In genomic region chr2:119323866-119324575, GRCm38 (mm10) we compare ENCODE assay signal across 8 mouse cellular contexts. TPM values are rescaled to one million over a fixed set of nuclear protein-coding genes. Genes with fewer than 3 reads are reported as not detected.
A peak's percentile ranks its signal among the peaks of the same experiment; 100 is the strongest.
DNase-seq lines count a peak whose midpoint lies in the region; ATAC-seq lines count a peak whose summit lies in the region.

No protein-coding gene starts in this region.

- no peaks in the 10 kb centered on the region for H3K9me3 ChIP-seq in lung, embryonic 15.5 days
- H3K9me3 ChIP-seq in liver, embryonic 11.5 days (ENCODE audit: control insufficient read depth, low read length) = no peaks in the 10 kb centered on the region

- intact Hi-C loops in gastrocnemius, postnatal 36 days (cut with DNase I) = no loop called here
- intact Hi-C loops in left cerebral cortex, postnatal 4 days (cut with DNase I) = no loop called here

- no peaks in the 10 kb centered on the region for H3K36me3 ChIP-seq in lung, embryonic 15.5 days
- H3K36me3 ChIP-seq in liver, embryonic 11.5 days (ENCODE audit: control insufficient read depth, insufficient read depth, low read length) = no peaks in the 10 kb centered on the region
- H3K36me3 ChIP-seq in splenic B cell, adult 2 months (ENCODE audit: control insufficient read depth, insufficient read depth, low read length, poor library complexity, severe bottlenecking) = no peaks in the 10 kb centered on the region

- no peak for ATAC-seq in lung, embryonic 15.5 days (ENCODE audit: borderline replicate concordance, extremely low read depth, low FRiP score, low TSS enrichment)
- ATAC-seq in granulocyte monocyte progenitor cell, adult 5-6 weeks (replicated peaks; ENCODE audit: poor library complexity, severe bottlenecking) = peak; percentile 58
- no peak for ATAC-seq in liver, embryonic 11.5 days (replicated peaks; ENCODE audit: low FRiP score)
- no peak for ATAC-seq in frontal cortex, adult (ENCODE audit: low TSS enrichment)

- peaks cover 84% of the 10 kb centered on the region for H3K27me3 ChIP-seq in lung, embryonic 15.5 days
- peaks cover 83% of the 10 kb centered on the region for H3K27me3 ChIP-seq in liver, embryonic 11.5 days (replicated peaks; ENCODE audit: control insufficient read depth, insufficient read depth, low read length)
- H3K27me3 ChIP-seq in splenic B cell, adult 2 months (ENCODE audit: control insufficient read depth, insufficient read depth, low read length, poor library complexity, severe bottlenecking) = 0 out of 2 replicates have a peak, but pooled peaks cover 1% of the 10 kb centered on the region

- 9% methylated on average over 32 of the region's 32 CpGs for WGBS in lung, embryonic 15.5 days
- 10% methylated on average over 32 of the region's 32 CpGs for WGBS in liver, embryonic 11.5 days

- peaks cover 79% of the 10 kb centered on the region for H3K4me1 ChIP-seq in lung, embryonic 15.5 days
- peaks cover 66% of the 10 kb centered on the region for H3K4me1 ChIP-seq in liver, embryonic 11.5 days (replicated peaks; ENCODE audit: control insufficient read depth, insufficient read depth, low read length)

- peak overlapping the region; percentile 93 for H3K4me2 ChIP-seq in lung, embryonic 15.5 days
- peak overlapping the region; percentile 88 for H3K4me2 ChIP-seq in liver, embryonic 11.5 days

- H3K4me3 ChIP-seq in lung, embryonic 15.5 days = peak overlapping the region; percentile 54
- H3K4me3 ChIP-seq in liver, embryonic 11.5 days (ENCODE audit: low read depth, low read length) = peak overlapping the region; percentile 59

- no peak overlapping the region for H3K27ac ChIP-seq in lung, embryonic 15.5 days
- H3K27ac ChIP-seq in liver, embryonic 11.5 days (ENCODE audit: low read depth, low read length) = no peak overlapping the region

- H3K9ac ChIP-seq in lung, embryonic 15.5 days = no peak overlapping the region
- H3K9ac ChIP-seq in liver, embryonic 11.5 days (ENCODE audit: low read depth, low read length) = no peak overlapping the region

- DNase-seq in lung, postnatal 25 days (ENCODE audit: low spot score) = no peak
- DNase-seq in liver, embryonic 11.5 days (ENCODE audit: low spot score) = peak; percentile 43
- peak; percentile 70 for DNase-seq in splenic B cell, adult 2 months (ENCODE audit: low read depth, low spot score)
- DNase-seq in gastrocnemius, postnatal 36 days = no peak
- DNase-seq in left cerebral cortex, postnatal 4 days = no peak

RNA-seq across cellular contexts. Expression of gene Dll4, which starts 1.6 kb away (rescaled TPM):
- polyA plus RNA-seq in lung, embryonic 15.5 days (2015; fragmentation: Nextera tagmentation; extraction: Ambion mirVana) = 13.6 and 14.7 TPM in 2 replicates
- not detected in 2 replicates for total RNA-seq in granulocyte monocyte progenitor cell, adult 5-6 weeks (2014; fragmentation: Nextera tagmentation)
- not detected in 2 replicates for total RNA-seq in granulocyte monocyte progenitor cell, adult 5-6 weeks (2017)
- 5.3 and 5.9 TPM in 2 replicates for polyA plus RNA-seq in liver, embryonic 11.5 days (2014; fragmentation: Nextera tagmentation; extraction: Ambion mirVana)
- total RNA-seq in gastrocnemius, postnatal 36 days (2021) = 1 to 10 TPM; 5.1 to 5.5 TPM
- 1 to 10 TPM; 5.3 to 6.8 TPM for total RNA-seq in left cerebral cortex, postnatal 4 days (2021)

RNA-seq across cellular contexts. Expression of gene Chac1, which starts 27.0 kb away (rescaled TPM):
- 0.59 and 1.1 TPM in 2 replicates for polyA plus RNA-seq in lung, embryonic 15.5 days (2015; fragmentation: Nextera tagmentation; extraction: Ambion mirVana)
- total RNA-seq in granulocyte monocyte progenitor cell, adult 5-6 weeks (2014; fragmentation: Nextera tagmentation) = not detected in 2 replicates
- total RNA-seq in granulocyte monocyte progenitor cell, adult 5-6 weeks (2017) = not detected in 2 replicates
- 2.9 and 3.2 TPM in 2 replicates for polyA plus RNA-seq in liver, embryonic 11.5 days (2014; fragmentation: Nextera tagmentation; extraction: Ambion mirVana)
- 10 to 100 TPM; 40.1 to 82.4 TPM for total RNA-seq in gastrocnemius, postnatal 36 days (2021)
- total RNA-seq in left cerebral cortex, postnatal 4 days (2021) = 1 to 10 TPM; 6.7 to 7.7 TPM

RNA-seq across cellular contexts. Expression of gene Vps18, which starts 35.5 kb away (rescaled TPM):
- 18.3 and 19.1 TPM in 2 replicates for polyA plus RNA-seq in lung, embryonic 15.5 days (2015; fragmentation: Nextera tagmentation; extraction: Ambion mirVana)
- total RNA-seq in granulocyte monocyte progenitor cell, adult 5-6 weeks (2014; fragmentation: Nextera tagmentation) = 11.3 and 14.8 TPM in 2 replicates
- total RNA-seq in granulocyte monocyte progenitor cell, adult 5-6 weeks (2017) = 17.2 and 21.1 TPM in 2 replicates
- polyA plus RNA-seq in liver, embryonic 11.5 days (2014; fragmentation: Nextera tagmentation; extraction: Ambion mirVana) = 13.4 and 14.0 TPM in 2 replicates
- total RNA-seq in gastrocnemius, postnatal 36 days (2021) = 1 to 10 TPM; 9.0 to 9.2 TPM
- 10 to 100 TPM; 29.3 to 31.3 TPM for total RNA-seq in left cerebral cortex, postnatal 4 days (2021)

RNA-seq across cellular contexts. Expression of gene Rhov, which starts 52.9 kb away (rescaled TPM):
- 1.3 and 1.6 TPM in 2 replicates for polyA plus RNA-seq in lung, embryonic 15.5 days (2015; fragmentation: Nextera tagmentation; extraction: Ambion mirVana)
- total RNA-seq in granulocyte monocyte progenitor cell, adult 5-6 weeks (2014; fragmentation: Nextera tagmentation) = not detected in 2 replicates
- total RNA-seq in granulocyte monocyte progenitor cell, adult 5-6 weeks (2017) = 0.26 and 0.65 TPM in 2 replicates
- polyA plus RNA-seq in liver, embryonic 11.5 days (2014; fragmentation: Nextera tagmentation; extraction: Ambion mirVana) = 0.38 TPM in 1 of 2 replicates, not detected in the other
- total RNA-seq in gastrocnemius, postnatal 36 days (2021) = not detected
- total RNA-seq in left cerebral cortex, postnatal 4 days (2021) = 10 to 100 TPM; 20.4 to 23.9 TPM

Comparison
In these comparisons a context has a peak if more than half of its experiments do, and no peak if none do; other contexts are left out.
1. DNase-seq: peak in liver, embryonic 11.5 days (single experiment) and splenic B cell, adult 2 months (single experiment); none in lung, postnatal 25 days (single experiment), gastrocnemius, postnatal 36 days (0 of 2) and left cerebral cortex, postnatal 4 days (single experiment).
2. RNA of gene Dll4, which starts 1.6 kb away (total RNA-seq): 5.3 to 6.8 TPM in left cerebral cortex, postnatal 4 days and 5.1 to 5.5 TPM in gastrocnemius, postnatal 36 days; not detected in granulocyte monocyte progenitor cell, adult 5-6 weeks; every median in the first group is over 4 times any median in the second.
3. RNA of gene Chac1, which starts 27.0 kb away (total RNA-seq): 40.1 to 82.4 TPM in gastrocnemius, postnatal 36 days and 6.7 to 7.7 TPM in left cerebral cortex, postnatal 4 days; not detected in granulocyte monocyte progenitor cell, adult 5-6 weeks; every median in the first group is over 4 times any median in the second.